In the genomic region with DNA sequence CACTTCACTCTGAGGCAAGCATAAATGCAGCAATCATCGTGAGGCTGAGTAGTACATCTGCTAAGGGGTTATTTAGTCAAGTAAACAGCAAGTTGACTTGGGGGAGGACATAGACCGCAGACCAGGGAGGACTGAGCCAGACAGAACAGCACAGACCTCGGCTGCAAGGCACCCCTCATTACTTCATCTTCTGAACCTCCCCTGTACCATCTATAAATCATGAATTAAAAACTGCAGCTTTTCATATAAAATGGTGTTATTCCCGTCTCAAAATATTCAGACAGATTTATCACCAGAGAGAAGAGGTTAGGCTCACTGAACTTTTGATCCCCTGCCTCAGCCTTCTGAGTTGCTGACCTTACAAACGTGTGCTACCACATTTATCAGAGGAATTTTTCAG, we compare ENCODE assay signal across 20 mouse cellular contexts.
A peak's percentile ranks its signal among the peaks of the same experiment; 100 is the strongest.
DNase-seq lines count a peak whose midpoint lies in the region; ATAC-seq and TF ChIP-seq lines count a peak whose summit lies in the region.
"Had no signal": no experiment of that assay in that cellular context is flagged by ENCODE, and none has a peak within 500 bp of the region (broad histone marks: within the 10 kb centered on the region; RNA-seq: fewer than 3 reads in every experiment).

No protein-coding gene starts in this region.

- peaks cover 31% of the 10 kb centered on the region for H3K4me1 ChIP-seq in kidney, embryonic 15.5 days
- H3K4me1 ChIP-seq in kidney, adult 2 months (ENCODE audit: control insufficient read depth, insufficient read depth, low read length), result no peaks in the 10 kb centered on the region
- H3K4me1 ChIP-seq in kidney, postnatal 0 days (replicated peaks; ENCODE audit: insufficient read depth, low read length), result 0 out of 2 replicates have a peak, but pooled peaks cover 2% of the 10 kb centered on the region
- H3K4me1 ChIP-seq in neural tube, embryonic 14.5 days (ENCODE audit: control insufficient read depth, insufficient read depth, low read length), result 0 out of 2 replicates have a peak, but pooled peaks cover 5% of the 10 kb centered on the region

- no peak overlapping the region for H3K4me3 ChIP-seq in kidney, embryonic 15.5 days (replicated peaks)
- H3K4me3 ChIP-seq in kidney, adult 2 months (ENCODE audit: insufficient read depth, low read depth, low read length), result no peak overlapping the region
- no peak overlapping the region for H3K4me3 ChIP-seq in kidney, postnatal 0 days (replicated peaks; ENCODE audit: low read depth, low read length)
- H3K4me3 ChIP-seq in neural tube, embryonic 14.5 days (ENCODE audit: low read depth, low read length), result no peak overlapping the region
- H3K4me3 ChIP-seq: embryonic facial prominence, embryonic 10.5 days; embryonic facial prominence, embryonic 12.5 days; forebrain, embryonic 13.5 days; forebrain, embryonic 15.5 days had no signal

- no peak for TF ChIP-seq POLR2A in kidney, adult 2 months (IDR thresholded peaks at IDR 0.05; ENCODE audit: low read depth, low read length)

- peak overlapping the region; percentile 41; the same call in 1 of the 2 replicates for H3K27ac ChIP-seq in kidney, embryonic 15.5 days
- no peak overlapping the region for H3K27ac ChIP-seq in kidney, adult 2 months (ENCODE audit: insufficient read depth, low read depth, low read length)
- H3K27ac ChIP-seq in kidney, postnatal 0 days, result no peak overlapping the region
- no peak overlapping the region for H3K27ac ChIP-seq in neural tube, embryonic 14.5 days (ENCODE audit: low read depth, low read length)
- H3K27ac ChIP-seq: embryonic facial prominence, embryonic 10.5 days; embryonic facial prominence, embryonic 12.5 days; forebrain, embryonic 13.5 days; forebrain, embryonic 15.5 days had no signal

- H3K27me3 ChIP-seq in kidney, embryonic 15.5 days, result no peaks in the 10 kb centered on the region
- H3K27me3 ChIP-seq in kidney, adult 2 months (replicated peaks; ENCODE audit: control insufficient read depth, insufficient read depth, low read length), result no peaks in the 10 kb centered on the region
- H3K27me3 ChIP-seq in kidney, postnatal 0 days (ENCODE audit: insufficient read depth, low read length), result no peaks in the 10 kb centered on the region
- no peaks in the 10 kb centered on the region for H3K27me3 ChIP-seq in neural tube, embryonic 14.5 days (ENCODE audit: control insufficient read depth, insufficient read depth, low read length)
- H3K27me3 ChIP-seq: embryonic facial prominence, embryonic 12.5 days; forebrain, embryonic 13.5 days; forebrain, embryonic 15.5 days had no signal

- no peak for TF ChIP-seq CTCF in kidney, adult 2 months (conservative IDR thresholded peaks at IDR 0.05; ENCODE audit: insufficient read depth, insufficient read length, low read depth, low read length)
- no peak for TF ChIP-seq CTCF in kidney, postnatal 0 days (IDR thresholded peaks at IDR 0.05; ENCODE audit: low read depth)

- DNase-seq in kidney, adult 2 months, result no peak
- DNase-seq in kidney, postnatal 0 days (ENCODE audit: low spot score), result peak; percentile 72
- DNase-seq in kidney, postnatal 10 days, result no peak
- no peak for DNase-seq in neural tube, embryonic 10.5 days (ENCODE audit: extremely low spot score, low spot score)
- DNase-seq in mesoderm, embryonic 11.5 days (ENCODE audit: low read depth, low spot score), result peak; percentile 19
- no peak for DNase-seq in adrenal gland, adult (ENCODE audit: inconsistent age in 2 of 2, low spot score in 1 of 2)
- DNase-seq: adrenal gland, adult 8-10 months; adrenal gland, postnatal 14 days; adrenal gland, postnatal 36 days; cerebellum, adult 11-12 months; cerebellum, adult 2 months; cerebellum, adult 9-10 months; cerebellum, postnatal 10 days; cerebellum, postnatal 25 days had no signal

- 17% methylated on average over 5 of the region's 5 CpGs for WGBS in kidney, embryonic 15.5 days
- 48% methylated on average over 5 of the region's 5 CpGs for WGBS in kidney, adult 2 months
- 21% methylated on average over 5 of the region's 5 CpGs for WGBS in kidney, postnatal 0 days
- WGBS in neural tube, embryonic 14.5 days, result 44% methylated on average over 5 of the region's 5 CpGs

- H3K9ac ChIP-seq in kidney, embryonic 15.5 days, result no peak overlapping the region
- H3K9ac ChIP-seq in kidney, postnatal 0 days (ENCODE audit: low read depth, low read length), result no peak overlapping the region
- H3K9ac ChIP-seq in neural tube, embryonic 14.5 days (replicated peaks; ENCODE audit: low read depth, low read length), result no peak overlapping the region
- H3K9ac ChIP-seq: embryonic facial prominence, embryonic 12.5 days; forebrain, embryonic 13.5 days; forebrain, embryonic 15.5 days had no signal

- H3K4me2 ChIP-seq in kidney, embryonic 15.5 days, result no peak overlapping the region
- no peak overlapping the region for H3K4me2 ChIP-seq in kidney, postnatal 0 days (ENCODE audit: low read length)
- no peak overlapping the region for H3K4me2 ChIP-seq in neural tube, embryonic 14.5 days (ENCODE audit: low read depth, low read length)
- H3K4me2 ChIP-seq: embryonic facial prominence, embryonic 12.5 days; forebrain, embryonic 13.5 days; forebrain, embryonic 15.5 days had no signal

- ATAC-seq in kidney, embryonic 15.5 days (replicated peaks; ENCODE audit: low FRiP score), result peak; percentile 73
- ATAC-seq in kidney, postnatal 0 days (replicated peaks; ENCODE audit: low FRiP score, low read depth), result no peak; the same call in 1 of the 2 replicates
- ATAC-seq in neural tube, embryonic 14.5 days (ENCODE audit: low read depth), result peak; percentile 41; the same call in 1 of the 2 replicates
- ATAC-seq: forebrain, embryonic 13.5 days; forebrain, embryonic 15.5 days had no signal

- no peaks in the 10 kb centered on the region; the same call in 1 of the 2 replicates for H3K36me3 ChIP-seq in kidney, embryonic 15.5 days
- no peaks in the 10 kb centered on the region for H3K36me3 ChIP-seq in kidney, adult 2 months (ENCODE audit: control insufficient read depth, insufficient read depth, low read length)
- no peaks in the 10 kb centered on the region for H3K36me3 ChIP-seq in kidney, postnatal 0 days (ENCODE audit: insufficient read depth, low read length)
- no peaks in the 10 kb centered on the region for H3K36me3 ChIP-seq in neural tube, embryonic 14.5 days (ENCODE audit: control insufficient read depth, insufficient read depth, low read length)
- H3K36me3 ChIP-seq: embryonic facial prominence, embryonic 10.5 days; embryonic facial prominence, embryonic 12.5 days; forebrain, embryonic 15.5 days had no signal

- H3K9me3 ChIP-seq in kidney, embryonic 15.5 days (replicated peaks), result no peaks in the 10 kb centered on the region
- H3K9me3 ChIP-seq in kidney, postnatal 0 days (replicated peaks; ENCODE audit: low read length), result no peaks in the 10 kb centered on the region
- peaks cover 2% of the 10 kb centered on the region; the same call in 1 of the 2 replicates for H3K9me3 ChIP-seq in neural tube, embryonic 14.5 days (ENCODE audit: control insufficient read depth, low read length)
- H3K9me3 ChIP-seq: forebrain, embryonic 15.5 days had no signal

Comparison
In these comparisons a context has a peak if more than half of its experiments do, and no peak if none do; other contexts are left out.
1. DNase-seq: peak in kidney, postnatal 0 days (single experiment) and mesoderm, embryonic 11.5 days (single experiment); none in kidney, adult 2 months (single experiment), kidney, postnatal 10 days (single experiment), neural tube, embryonic 10.5 days (single experiment) and adrenal gland, adult (0 of 2).